Mouse (Mus musculus) myocyte (in vitro differentiated cells): ENCODE measurements around the gene Cirbp.

ENCODE experiments used
- CEBPB ChIP-seq: IDR thresholded peaks from 2 replicates; pipeline ENCODE4 v1.6.1; 2011; ENCODE audit warnings: mild to moderate bottlenecking, moderate library complexity; ENCODE audit not compliant: poor library complexity, insufficient read depth, severe bottlenecking
- E2F4 ChIP-seq: IDR thresholded peaks from one replicate; pipeline ENCODE4 v1.6.1; 2011; ENCODE audit warnings: mild to moderate bottlenecking, control low read depth, moderate library complexity; ENCODE audit not compliant: insufficient read depth
- MAX ChIP-seq: IDR thresholded peaks from one replicate; pipeline ENCODE4 v1.6.1; 2011; ENCODE audit warnings: low read depth, mild to moderate bottlenecking, control low read depth
- MYOD1 ChIP-seq, 3 experiments: IDR thresholded peaks; one replicate each; pipeline ENCODE4 v1.6.1; 2011; ENCODE audit warnings: control low read depth in 2 of 3, low read depth in 2 of 3, mild to moderate bottlenecking in 2 of 3, moderate library complexity in 1 of 3; ENCODE audit not compliant: insufficient read length in 2 of 3, control insufficient read depth in 1 of 3
- POLR2A ChIP-seq: IDR thresholded peaks from one replicate; pipeline ENCODE4 v1.6.1; 2011; ENCODE audit warnings: low read depth, mild to moderate bottlenecking, control low read depth, moderate library complexity; ENCODE audit not compliant: insufficient read length
- POLR2AphosphoS2 ChIP-seq: IDR thresholded peaks from one replicate; pipeline ENCODE4 v1.6.1; 2011; ENCODE audit warnings: low read depth, control low read depth; ENCODE audit not compliant: insufficient read length
- REST ChIP-seq: IDR thresholded peaks from one replicate; pipeline ENCODE4 v1.6.1; 2011; ENCODE audit warnings: mild to moderate bottlenecking, control low read depth, moderate library complexity; ENCODE audit not compliant: insufficient read depth, insufficient read length
- SRF ChIP-seq: IDR thresholded peaks from one replicate; pipeline ENCODE4 v1.6.1; 2011; ENCODE audit warnings: low read depth; ENCODE audit not compliant: control insufficient read depth, insufficient read length
- TCF12 ChIP-seq: IDR thresholded peaks from one replicate; pipeline ENCODE4 v1.6.1; 2011; ENCODE audit warnings: mild to moderate bottlenecking, control low read depth; ENCODE audit not compliant: poor library complexity, insufficient read depth, severe bottlenecking
- USF1 ChIP-seq: IDR thresholded peaks from one replicate; pipeline ENCODE4 v1.6.1; 2011; ENCODE audit warnings: low read depth, mild to moderate bottlenecking, control low read depth, moderate library complexity

DNA sequence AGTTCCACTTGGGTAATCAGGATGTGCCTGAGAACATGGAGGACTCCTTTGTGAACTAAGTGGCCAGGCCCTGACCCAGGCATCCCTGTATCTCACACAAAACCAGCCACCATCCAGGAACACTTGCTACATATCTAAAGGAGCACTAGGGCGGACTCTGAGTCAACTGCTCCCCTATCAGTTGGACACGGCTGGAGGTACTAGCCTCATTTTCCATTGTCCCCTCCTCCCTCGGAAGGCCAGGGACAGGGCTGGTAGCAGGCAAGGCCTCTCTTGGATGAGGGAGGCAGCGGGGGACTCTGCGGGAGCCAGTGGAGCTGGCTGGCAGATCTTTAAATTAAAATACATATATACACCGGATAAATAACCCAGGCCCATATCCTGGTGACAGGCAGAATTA, 28.2 kb downstream of the Cirbp start:
- TF ChIP-seq USF1, result no peak
- no peak for TF ChIP-seq POLR2A
- no peak for TF ChIP-seq MYOD1 (IDR thresholded peaks at IDR 0.05; ENCODE audit: control insufficient read depth in 1 of 3, insufficient read length in 2 of 3, low read depth in 2 of 3)
- TF ChIP-seq E2F4, result no peak
- TF ChIP-seq CEBPB, result no peak
- TF ChIP-seq TCF12, result no peak
- TF ChIP-seq REST, result no peak
- TF ChIP-seq POLR2AphosphoS2, result no peak
- TF ChIP-seq MAX, result no peak
- no peak for TF ChIP-seq SRF
